Mouse (Mus musculus) E14TG2a.4 (cell line): ENCODE data around the gene Sepsecs.

ENCODE experiments used
- CTCF ChIP-seq: conservative IDR thresholded peaks from 2 replicates; pipeline ENCODE4 v1.5.1; 2014; ENCODE audit warnings: low read length
- NANOG ChIP-seq: IDR thresholded peaks from 2 replicates; pipeline ENCODE4 v1.6.1; 2014; ENCODE audit warnings: borderline replicate concordance, low read length, mixed read lengths

DNA sequence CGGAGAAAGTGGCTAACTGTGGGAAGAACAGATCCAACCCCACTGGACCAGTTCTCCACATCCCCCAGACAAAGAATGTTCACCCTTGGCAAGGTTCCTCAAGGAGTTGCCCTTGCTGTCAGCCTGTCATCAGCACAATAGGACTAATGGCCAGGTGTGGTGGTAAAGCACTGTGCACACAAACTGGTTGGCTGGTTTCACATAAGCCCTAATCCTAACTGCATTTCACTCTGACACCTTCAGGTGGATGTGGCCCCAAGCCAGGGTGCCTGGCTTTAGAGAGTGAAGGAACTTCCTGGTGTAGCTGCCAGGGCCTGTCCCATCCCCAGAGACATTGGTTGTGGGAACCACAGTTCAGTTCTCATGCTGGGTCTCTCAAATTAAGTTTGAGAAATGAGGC, 44.6 kb downstream of the Sepsecs start:
- no peak for TF ChIP-seq CTCF
- no peak for TF ChIP-seq NANOG
